Mouse (Mus musculus) heart, embryonic 16.5 days (tissue): ENCODE results near the gene Itpr1. TPM values are rescaled to one million over a fixed set of nuclear protein-coding genes. Genes with fewer than 3 reads are reported as not detected.

ENCODE experiments used
- ATAC-seq: fragments of 200-750 bp; cut with Nextera tagmentation; replicated peaks from 2 replicates; pipeline ENCODE4 v1.8.0; 2017; ENCODE audit warnings: moderate number of reproducible peaks; ENCODE audit not compliant: insufficient read depth, low FRiP score; ENCODE audit errors: extremely low read depth
- H3K27ac ChIP-seq: fragments of 300-500 bp; sonication (generic); 2 replicates; pipeline ENCODE4 v1.5.1; 2014; ENCODE audit warnings: mild to moderate bottlenecking, low read length, control low read depth, moderate library complexity
- H3K27me3 ChIP-seq: fragments of 300-500 bp; sonication (generic); 2 replicates; pipeline ENCODE4 v1.6.1; 2014; ENCODE audit warnings: low read length, mixed read lengths; ENCODE audit not compliant: control insufficient read depth, insufficient read depth
- H3K36me3 ChIP-seq: fragments of 300-500 bp; sonication (generic); 2 replicates; pipeline ENCODE4 v1.6.1; 2014; ENCODE audit not compliant: control insufficient read depth, insufficient read depth
- H3K4me1 ChIP-seq: fragments of 300-500 bp; sonication (generic); 2 replicates; pipeline ENCODE4 v1.6.1; 2014; ENCODE audit warnings: low read length, mixed read lengths; ENCODE audit not compliant: control insufficient read depth, insufficient read depth
- H3K4me2 ChIP-seq: fragments of 300-500 bp; sonication (generic); 2 replicates; pipeline ENCODE4 v1.6.1; 2014; ENCODE audit warnings: low read depth, mild to moderate bottlenecking, control low read depth, low read length
- H3K4me3 ChIP-seq: fragments of 300-500 bp; sonication (generic); 2 replicates; pipeline ENCODE4 v1.5.1; 2014; ENCODE audit warnings: mild to moderate bottlenecking, control low read depth, low read length
- H3K9ac ChIP-seq: fragments of 300-500 bp; sonication (generic); 2 replicates; pipeline ENCODE4 v1.6.1; 2014; ENCODE audit warnings: low read length, control low read depth
- H3K9me3 ChIP-seq: fragments of 300-500 bp; sonication (generic); replicated peaks from 2 replicates; pipeline ENCODE4 v1.6.1; 2016; ENCODE audit warnings: low read length; ENCODE audit not compliant: control insufficient read depth
- WGBS: fragments of 180-500 bp; shearing (Covaris S2); extraction: QIAGEN DNeasy Blood & Tissue Kit; methylation state at CpG from one replicate; pipeline ENCODE4 v1.1.7; 2014; 5-methylcytosine and 5-hydroxymethylcytosine counted together
- polyA plus RNA-seq: library from polyadenylated mRNA; unstranded; fragments of >200 nt; fragmentation: Nextera tagmentation; extraction: Ambion mirVana; gene quantifications from 2 replicates; pipeline ENCODE4 v1.2.1, GENCODE M21; 2015

Itpr1 gene
- polyA plus RNA-seq, 1 experiment from 2014 or later: 10.8 TPM

- H3K9me3 ChIP-seq: no peaks in the 10 kb centered on the region
- ATAC-seq: no peak
- no peak overlapping the region for H3K27ac ChIP-seq
- H3K27me3 ChIP-seq: no peaks in the 10 kb centered on the region
- peaks cover 30% of the 10 kb centered on the region for H3K36me3 ChIP-seq
- no peak overlapping the region for H3K9ac ChIP-seq
- H3K4me2 ChIP-seq: no peak overlapping the region
- no peak overlapping the region for H3K4me3 ChIP-seq
- 84% methylated on average over 5 of the region's 5 CpGs for WGBS
- no peaks in the 10 kb centered on the region for H3K4me1 ChIP-seq
These were observed 269.6 kb downstream of the Itpr1 start for GRCm38 (mm10) chr6:108482464-108482863.

DNA sequence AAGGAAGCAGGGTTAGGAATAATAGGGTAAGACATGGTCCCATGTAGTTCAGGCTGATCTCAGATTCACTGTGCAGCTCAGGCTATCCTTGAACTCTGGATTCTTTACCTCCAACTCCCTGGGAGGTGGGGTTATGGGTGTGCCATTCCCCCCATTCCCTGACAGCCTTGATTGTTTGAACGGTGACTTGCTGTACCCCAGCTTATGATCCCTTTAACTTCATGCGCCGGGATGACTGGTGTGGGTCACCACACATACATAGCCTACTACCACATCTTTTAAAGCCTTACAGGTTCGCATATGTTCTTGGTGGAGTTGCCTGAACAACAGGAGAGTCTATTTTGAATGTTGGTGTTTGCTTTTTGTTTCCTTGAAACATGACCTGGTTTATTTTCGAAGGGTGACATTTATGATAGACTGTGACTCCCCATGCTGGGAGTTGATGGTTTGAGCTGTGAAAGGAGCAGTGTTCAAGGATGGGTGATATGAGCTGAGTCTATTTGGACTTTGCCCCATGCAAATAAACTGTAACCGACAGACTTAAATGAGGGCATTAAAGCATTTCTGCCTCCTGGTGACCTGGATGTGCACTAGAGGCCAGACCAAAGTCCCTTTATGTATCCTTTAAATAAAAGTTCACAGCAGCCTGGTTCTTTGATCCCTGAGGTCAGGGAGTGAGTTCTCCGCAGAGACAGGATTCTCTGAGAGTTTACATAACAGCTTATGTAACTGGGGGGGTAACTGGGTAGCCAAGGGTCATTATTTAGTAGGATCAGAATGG is 273.5 kb downstream of the Itpr1 start:
- WGBS: 93% methylated on average over 7 of the region's 7 CpGs
- no peak overlapping the region for H3K9ac ChIP-seq
- H3K36me3 ChIP-seq: peaks cover 43% of the 10 kb centered on the region

DNA sequence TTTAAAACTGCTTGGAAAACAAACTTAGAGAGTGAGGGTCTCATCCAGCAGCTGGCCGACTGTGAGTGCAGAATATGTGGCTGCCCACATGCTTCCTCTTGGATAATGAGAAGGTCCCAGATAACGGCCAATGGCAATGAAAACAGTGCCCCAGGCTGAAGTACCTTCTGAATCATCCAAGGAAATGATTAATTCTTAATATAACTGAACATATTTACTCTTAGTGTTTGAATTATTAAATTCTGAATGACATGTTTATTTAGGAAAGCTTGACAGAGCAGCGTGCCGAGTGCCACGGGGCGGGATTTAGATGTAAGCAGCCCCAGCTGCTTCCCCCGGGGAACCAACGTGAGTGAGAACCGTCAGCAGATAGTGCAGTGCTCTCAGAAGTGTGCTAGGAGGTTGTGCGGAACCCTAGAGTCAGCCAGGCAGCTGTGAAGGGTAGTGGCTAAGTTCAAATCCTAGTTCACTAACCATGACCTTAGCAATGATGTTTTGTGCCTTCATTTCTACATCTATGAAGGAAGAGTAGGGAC is 274.5 kb downstream of the Itpr1 start:
- Histone ChIP-seq H3K36me3 (peaks cover 37% of the 10 kb centered on the region), H3K4me1 (peaks cover 5% of the 10 kb centered on the region; the same call in 1 of the 2 replicates), H3K4me3 (no peak overlapping the region), H3K9ac (no peak overlapping the region), H3K9me3 (no peaks in the 10 kb centered on the region), H3K27ac (no peak overlapping the region), H3K27me3 (no peaks in the 10 kb centered on the region), H3K4me2 (no peak overlapping the region)
- ATAC-seq: no peak
- 64% methylated on average over 10 of the region's 10 CpGs for WGBS

More for the DNA sequence above, 273.5 kb downstream of the Itpr1 start:
- no peaks in the 10 kb centered on the region for H3K4me1 ChIP-seq
- no peak overlapping the region for H3K4me2 ChIP-seq
- no peaks in the 10 kb centered on the region for H3K27me3 ChIP-seq
- no peak overlapping the region for H3K4me3 ChIP-seq
- no peak for ATAC-seq
- no peaks in the 10 kb centered on the region for H3K9me3 ChIP-seq
- no peak overlapping the region for H3K27ac ChIP-seq

GRCm38 (mm10) chr6:108488250-108488649 is 275.4 kb downstream of the Itpr1 start:
- H3K4me1 ChIP-seq: peaks cover 7% of the 10 kb centered on the region; the same call in 1 of the 2 replicates
- no peaks in the 10 kb centered on the region for H3K9me3 ChIP-seq
- peaks cover 32% of the 10 kb centered on the region for H3K36me3 ChIP-seq
- H3K9ac ChIP-seq: no peak overlapping the region
- WGBS: 81% methylated on average over 5 of the region's 5 CpGs
- ATAC-seq: no peak
- no peak overlapping the region for H3K4me3 ChIP-seq
- no peak overlapping the region for H3K27ac ChIP-seq
- H3K4me2 ChIP-seq: no peak overlapping the region
- no peaks in the 10 kb centered on the region for H3K27me3 ChIP-seq

DNA sequence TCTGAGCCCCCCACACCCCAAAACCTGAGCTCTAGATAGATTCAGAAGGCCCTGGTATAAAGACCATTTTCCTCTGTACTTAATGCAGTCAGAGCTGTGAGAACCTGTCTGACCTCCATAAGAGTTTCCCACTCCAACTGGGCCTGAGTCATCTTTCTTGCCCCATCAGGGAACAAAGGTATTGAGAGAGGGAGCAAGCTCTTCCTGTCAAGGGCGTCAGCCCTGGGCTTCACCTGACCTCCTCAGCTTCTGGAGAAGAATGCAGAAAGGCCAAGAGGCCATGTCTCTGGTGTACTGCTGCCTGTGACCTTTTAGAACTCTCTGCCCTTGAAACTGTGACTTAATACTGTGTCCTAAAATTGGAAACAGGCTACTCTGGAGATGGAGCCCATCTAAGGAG is 279.1 kb downstream of the Itpr1 start:
- Histone ChIP-seq H3K4me1 (peaks cover 7% of the 10 kb centered on the region; the same call in 1 of the 2 replicates), H3K9ac (no peak overlapping the region), H3K27ac (peak overlapping the region; percentile 9; the same call in 1 of the 2 replicates), H3K4me3 (no peak overlapping the region), H3K36me3 (peaks cover 30% of the 10 kb centered on the region), H3K27me3 (no peaks in the 10 kb centered on the region), H3K4me2 (no peak overlapping the region), H3K9me3 (no peaks in the 10 kb centered on the region)
- no peak for ATAC-seq
- 42% methylated on average over 1 of the region's 1 CpGs for WGBS

DNA sequence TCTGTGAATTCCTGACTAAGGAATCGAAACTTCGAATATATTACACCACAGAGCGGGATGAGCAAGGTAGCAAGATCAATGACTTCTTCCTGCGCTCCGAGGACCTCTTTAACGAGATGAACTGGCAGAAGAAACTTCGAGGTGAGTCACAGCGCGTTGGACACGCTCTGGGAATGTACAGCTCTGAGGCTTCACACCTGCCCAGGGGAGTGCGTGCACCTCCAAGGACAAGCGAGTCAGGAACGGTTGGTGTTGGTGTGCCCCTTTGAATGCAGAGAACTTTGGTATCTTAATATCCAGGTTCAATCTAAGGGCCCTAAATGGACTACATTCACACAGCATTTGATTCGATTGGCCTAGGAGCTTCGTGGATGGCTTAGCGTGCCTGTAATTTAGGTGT is 280.9 kb downstream of the Itpr1 start:
- no peaks in the 10 kb centered on the region for H3K27me3 ChIP-seq
- no peak overlapping the region for H3K27ac ChIP-seq
- peaks cover 7% of the 10 kb centered on the region; the same call in 1 of the 2 replicates for H3K4me1 ChIP-seq
- 92% methylated on average over 16 of the region's 16 CpGs for WGBS
- no peak overlapping the region for H3K4me3 ChIP-seq
- no peak overlapping the region for H3K9ac ChIP-seq
- ATAC-seq: no peak
- peaks cover 26% of the 10 kb centered on the region for H3K36me3 ChIP-seq
- no peak overlapping the region for H3K4me2 ChIP-seq
- no peaks in the 10 kb centered on the region for H3K9me3 ChIP-seq

- H3K4me1 ChIP-seq: peaks cover 7% of the 10 kb centered on the region; the same call in 1 of the 2 replicates
- WGBS: 68% methylated on average over 10 of the region's 10 CpGs
- no peak overlapping the region for H3K9ac ChIP-seq
- no peak overlapping the region for H3K4me3 ChIP-seq
- H3K27me3 ChIP-seq: no peaks in the 10 kb centered on the region
- no peak; the same call in 1 of the 2 replicates for ATAC-seq
- H3K4me2 ChIP-seq: no peak overlapping the region
- H3K27ac ChIP-seq: 0 out of 2 replicates have a peak overlapping the region, but pooled peaks have one; percentile 17
- peaks cover 23% of the 10 kb centered on the region for H3K36me3 ChIP-seq
- H3K9me3 ChIP-seq: no peaks in the 10 kb centered on the region
These were observed 281.4 kb downstream of the Itpr1 start for GRCm38 (mm10) chr6:108494185-108494804.

DNA sequence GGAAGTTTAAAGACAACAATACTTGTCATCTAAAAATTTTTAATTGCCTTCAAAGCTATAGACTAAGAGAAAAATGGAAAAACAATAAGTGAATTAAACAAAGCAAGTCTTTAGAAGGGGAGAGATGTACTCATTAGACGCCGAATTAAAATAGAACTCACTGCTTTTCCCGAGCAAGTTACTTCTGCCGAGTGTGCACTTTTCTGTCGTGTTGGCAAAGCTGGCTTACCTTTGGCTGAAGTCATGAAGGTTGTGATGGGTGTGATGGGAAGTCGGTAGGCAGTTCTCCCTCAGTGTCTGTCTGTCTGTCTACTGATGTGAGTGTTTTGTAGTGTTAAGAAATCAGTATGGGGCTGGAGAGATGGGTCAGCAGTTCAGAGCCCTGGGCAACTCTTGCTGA is 282.1 kb downstream of the Itpr1 start:
- H3K36me3 ChIP-seq: peaks cover 20% of the 10 kb centered on the region

GRCm38 (mm10) chr6:108498070-108498469 is 285.2 kb downstream of the Itpr1 start:
- Histone ChIP-seq H3K4me2 (no peak overlapping the region), H3K27me3 (no peaks in the 10 kb centered on the region), H3K27ac (no peak overlapping the region), H3K36me3 (peaks cover 28% of the 10 kb centered on the region), H3K9ac (no peak overlapping the region), H3K9me3 (no peaks in the 10 kb centered on the region), H3K4me1 (no peaks in the 10 kb centered on the region), H3K4me3 (no peak overlapping the region)
- WGBS: 80% methylated on average over 7 of the region's 7 CpGs
- no peak for ATAC-seq

More for the DNA sequence above, 282.1 kb downstream of the Itpr1 start:
- H3K27me3 ChIP-seq: no peaks in the 10 kb centered on the region
- ATAC-seq: no peak
- no peak overlapping the region for H3K9ac ChIP-seq
- peaks cover 7% of the 10 kb centered on the region; the same call in 1 of the 2 replicates for H3K4me1 ChIP-seq
- H3K4me3 ChIP-seq: no peak overlapping the region
- H3K27ac ChIP-seq: no peak overlapping the region
- H3K4me2 ChIP-seq: no peak overlapping the region
- no peaks in the 10 kb centered on the region for H3K9me3 ChIP-seq
- WGBS: 87% methylated on average over 6 of the region's 6 CpGs
